10 mouse cellular contexts compared by ENCODE assay signal in genomic region chr9:65140936-65141305, GRCm38 (mm10). TPM values are rescaled to one million over a fixed set of nuclear protein-coding genes. Genes with fewer than 3 reads are reported as not detected.
DNase-seq lines count a peak whose midpoint lies in the region; ATAC-seq lines count a peak whose summit lies in the region.
"Had no signal": no experiment of that assay in that cellular context is flagged by ENCODE, and none has a peak within 500 bp of the region (broad histone marks: within the 10 kb centered on the region; RNA-seq: fewer than 3 reads in every experiment).

Igdcc3 (plus strand) TSS chr9:65141189.

- H3K9ac ChIP-seq in embryonic facial prominence, embryonic 12.5 days: peak within 1 kb of the TSS; percentile 88
- peak within 1 kb of the TSS; percentile 97 for H3K9ac ChIP-seq in hindbrain, embryonic 13.5 days
- H3K9ac ChIP-seq in liver, embryonic 15.5 days: no peak within 1 kb of the TSS

- peaks cover 16% of the 10 kb centered on the region for H3K36me3 ChIP-seq in heart, embryonic 10.5 days
- H3K36me3 ChIP-seq in embryonic facial prominence, embryonic 12.5 days: 0 out of 2 replicates have a peak, but pooled peaks cover 2% of the 10 kb centered on the region
- peaks cover 18% of the 10 kb centered on the region for H3K36me3 ChIP-seq in hindbrain, embryonic 13.5 days
- H3K36me3 ChIP-seq in liver, embryonic 15.5 days (replicated peaks): no peaks in the 10 kb centered on the region

- ATAC-seq in embryonic facial prominence, embryonic 12.5 days (ENCODE audit: insufficient number of reproducible peaks, insufficient read depth, low FRiP score, low TSS enrichment): peak; percentile 62; the same call in 1 of the 2 replicates
- ATAC-seq in hindbrain, embryonic 13.5 days (ENCODE audit: low FRiP score): peak; percentile 83
- ATAC-seq in liver, embryonic 15.5 days (ENCODE audit: insufficient read depth): no peak

- H3K27me3 ChIP-seq in heart, embryonic 10.5 days (ENCODE audit: insufficient read depth, poor library complexity, severe bottlenecking): peaks cover 18% of the 10 kb centered on the region; the same call in 1 of the 2 replicates
- no peaks in the 10 kb centered on the region; the same call in 1 of the 2 replicates for H3K27me3 ChIP-seq in embryonic facial prominence, embryonic 12.5 days
- H3K27me3 ChIP-seq in hindbrain, embryonic 13.5 days: no peaks in the 10 kb centered on the region
- peaks cover 74% of the 10 kb centered on the region for H3K27me3 ChIP-seq in liver, embryonic 15.5 days

- under 1% methylated on average over 45 of the region's 48 CpGs for WGBS in heart, embryonic 10.5 days
- under 1% methylated on average over 18 of the region's 48 CpGs for WGBS in embryonic facial prominence, embryonic 12.5 days
- under 1% methylated on average over 29 of the region's 48 CpGs for WGBS in hindbrain, embryonic 13.5 days
- under 1% methylated on average over 42 of the region's 48 CpGs for WGBS in liver, embryonic 15.5 days (ENCODE audit: insufficient replicate concordance)

- DNase-seq in heart, embryonic 10.5 days (ENCODE audit: low spot score): no peak
- DNase-seq in heart, adult 11 months: no peak
- DNase-seq in MN1 (ENCODE audit: low spot score): peak; percentile 71
- DNase-seq in retina, postnatal 7 days (ENCODE audit: low read depth, low spot score): peak; percentile 60
- no peak for DNase-seq in left cerebral cortex, adult 8-10 months (ENCODE audit: low spot score in 2 of 2)

- peak within 1 kb of the TSS; percentile 85 for H3K4me2 ChIP-seq in embryonic facial prominence, embryonic 12.5 days (replicated peaks)
- H3K4me2 ChIP-seq in hindbrain, embryonic 13.5 days: peak within 1 kb of the TSS; percentile 87
- H3K4me2 ChIP-seq in liver, embryonic 15.5 days: peak within 1 kb of the TSS; percentile 80

- peaks cover 31% of the 10 kb centered on the region for H3K4me1 ChIP-seq in heart, embryonic 10.5 days
- peaks cover 10% of the 10 kb centered on the region for H3K4me1 ChIP-seq in embryonic facial prominence, embryonic 12.5 days
- H3K4me1 ChIP-seq in hindbrain, embryonic 13.5 days (replicated peaks): peaks cover 56% of the 10 kb centered on the region
- peaks cover 14% of the 10 kb centered on the region for H3K4me1 ChIP-seq in liver, embryonic 15.5 days (replicated peaks)

- H3K4me3 ChIP-seq in heart, embryonic 10.5 days: peak within 1 kb of the TSS; percentile 81
- peak within 1 kb of the TSS; percentile 56 for H3K4me3 ChIP-seq in embryonic facial prominence, embryonic 12.5 days
- peak within 1 kb of the TSS; percentile 96 for H3K4me3 ChIP-seq in hindbrain, embryonic 13.5 days
- H3K4me3 ChIP-seq in liver, embryonic 15.5 days (replicated peaks): peak within 1 kb of the TSS; percentile 56

- H3K9me3 ChIP-seq in heart, embryonic 10.5 days: no peaks in the 10 kb centered on the region
- H3K9me3 ChIP-seq in embryonic facial prominence, embryonic 12.5 days: no peaks in the 10 kb centered on the region
- H3K9me3 ChIP-seq in hindbrain, embryonic 13.5 days: no peaks in the 10 kb centered on the region
- H3K9me3 ChIP-seq in liver, embryonic 15.5 days (replicated peaks): no peaks in the 10 kb centered on the region

- H3K27ac ChIP-seq in heart, embryonic 10.5 days: peak within 1 kb of the TSS; percentile 91
- peak within 1 kb of the TSS; percentile 91 for H3K27ac ChIP-seq in embryonic facial prominence, embryonic 12.5 days
- H3K27ac ChIP-seq in hindbrain, embryonic 13.5 days: peak within 1 kb of the TSS; percentile 98
- H3K27ac ChIP-seq in liver, embryonic 15.5 days (replicated peaks): no peak within 1 kb of the TSS

RNA-seq across cellular contexts. Expression of gene Igdcc3, which starts in this region (rescaled TPM):
- 26.8 and 65.0 TPM in 2 replicates for polyA plus RNA-seq in heart, embryonic 10.5 days (2016; fragmentation: Nextera tagmentation; extraction: Ambion mirVana)
- polyA plus RNA-seq in embryonic facial prominence, embryonic 12.5 days (2016; fragmentation: Nextera tagmentation; extraction: Ambion mirVana): 7.5 and 9.3 TPM in 2 replicates
- 13.8 and 15.5 TPM in 2 replicates for polyA plus RNA-seq in hindbrain, embryonic 13.5 days (2015; fragmentation: Nextera tagmentation; extraction: Ambion mirVana)
- 0.07 and 0.08 TPM in 2 replicates for polyA plus RNA-seq in liver, embryonic 15.5 days (2015; fragmentation: Nextera tagmentation; extraction: Ambion mirVana)
- total RNA-seq in left cerebral cortex, adult 8-10 months (2022): 1 to 10 TPM; 1.2 to 2.1 (median 1.2) TPM
- polyA plus RNA-seq: large intestine, adult 2 months; Patski had no signal

Comparison
In these comparisons a context has a peak if more than half of its experiments do, and no peak if none do; other contexts are left out.
1. DNase-seq: peak in MN1 (single experiment) and retina, postnatal 7 days (single experiment); none in heart, embryonic 10.5 days (single experiment), heart, adult 11 months (single experiment) and left cerebral cortex, adult 8-10 months (0 of 2).
2. Peak in every context shown above with its lines, with median percentiles within 50 percentile points of each other: H3K4me3 ChIP-seq and H3K4me2 ChIP-seq.